Mouse (Mus musculus) heart, embryonic 12.5 days (tissue): ENCODE data around the gene Accs. TPM values are rescaled to one million over a fixed set of nuclear protein-coding genes. Genes with fewer than 3 reads are reported as not detected.

Source experiments
- ATAC-seq: fragments of 200-750 bp; cut with Nextera tagmentation; 2 replicates; pipeline ENCODE4 v1.8.0; 2017; ENCODE audit warnings: moderate TSS enrichment, moderate library complexity; ENCODE audit not compliant: insufficient number of reproducible peaks, low FRiP score
- H3K27ac ChIP-seq: fragments of 300-500 bp; sonication (generic); 2 replicates; pipeline ENCODE4 v1.5.1; 2016; ENCODE audit warnings: mild to moderate bottlenecking, moderate library complexity; ENCODE audit not compliant: poor library complexity, severe bottlenecking
- H3K27me3 ChIP-seq: fragments of 300-500 bp; sonication (generic); replicated peaks from 2 replicates; pipeline ENCODE4 v1.6.1; 2016; ENCODE audit warnings: mild to moderate bottlenecking, moderate library complexity
- H3K36me3 ChIP-seq: fragments of 300-500 bp; sonication (generic); 2 replicates; pipeline ENCODE4 v1.6.1; 2016; ENCODE audit warnings: mild to moderate bottlenecking, moderate library complexity
- H3K4me1 ChIP-seq: fragments of 300-500 bp; sonication (generic); replicated peaks from 2 replicates; pipeline ENCODE4 v1.6.1; 2016; ENCODE audit warnings: mild to moderate bottlenecking
- H3K4me2 ChIP-seq: fragments of 300-500 bp; sonication (generic); 2 replicates; pipeline ENCODE4 v1.6.1; 2016; ENCODE audit warnings: mild to moderate bottlenecking, moderate library complexity
- H3K4me3 ChIP-seq: fragments of 300-500 bp; sonication (generic); 2 replicates; pipeline ENCODE4 v1.5.1; 2016; ENCODE audit warnings: mild to moderate bottlenecking
- H3K9ac ChIP-seq: fragments of 300-500 bp; sonication (generic); 2 replicates; pipeline ENCODE4 v1.6.1; 2016; ENCODE audit warnings: mild to moderate bottlenecking, moderate library complexity
- H3K9me3 ChIP-seq: fragments of 300-500 bp; sonication (generic); replicated peaks from 2 replicates; pipeline ENCODE4 v1.6.1; 2016; ENCODE audit warnings: mild to moderate bottlenecking, moderate library complexity
- WGBS: fragments of 180-500 bp; shearing (Covaris S2); methylation state at CpG from one replicate; pipeline ENCODE4 v1.1.7; 2016; 5-methylcytosine and 5-hydroxymethylcytosine counted together
- polyA plus RNA-seq: library from polyadenylated mRNA; unstranded; fragments of >200 nt; fragmentation: Nextera tagmentation; extraction: Ambion mirVana; gene quantifications from 2 replicates; pipeline ENCODE4 v1.2.1, GENCODE M21; 2016

The Accs gene
- polyA plus RNA-seq, 1 experiment from 2014 or later: 6.6 TPM

GRCm38 (mm10) chr2:93791516-93792499 is 57.9 kb downstream of the Accs start:
- Histone ChIP-seq H3K4me1 (peaks cover 15% of the 10 kb centered on the region), H3K4me3 (no peak overlapping the region), H3K36me3 (peaks cover 60% of the 10 kb centered on the region), H3K9ac (peak overlapping the region; percentile 31; the same call in 1 of the 2 replicates), H3K27me3 (no peaks in the 10 kb centered on the region), H3K9me3 (no peaks in the 10 kb centered on the region), H3K27ac (peak overlapping the region; percentile 50), H3K4me2 (no peak overlapping the region)
- 46% methylated on average over 13 of the region's 13 CpGs for WGBS
- ATAC-seq: peak; percentile 78

GRCm38 (mm10) chr2:93790798-93791345 is 58.9 kb downstream of the Accs start:
- Histone ChIP-seq H3K4me1 (peaks cover 15% of the 10 kb centered on the region), H3K36me3 (peaks cover 58% of the 10 kb centered on the region), H3K9ac (no peak overlapping the region), H3K9me3 (no peaks in the 10 kb centered on the region), H3K27ac (peak overlapping the region; percentile 23; the same call in 1 of the 2 replicates), H3K27me3 (no peaks in the 10 kb centered on the region), H3K4me3 (no peak overlapping the region), H3K4me2 (no peak overlapping the region)
- no peak for ATAC-seq
- 80% methylated on average over 4 of the region's 4 CpGs for WGBS

DNA sequence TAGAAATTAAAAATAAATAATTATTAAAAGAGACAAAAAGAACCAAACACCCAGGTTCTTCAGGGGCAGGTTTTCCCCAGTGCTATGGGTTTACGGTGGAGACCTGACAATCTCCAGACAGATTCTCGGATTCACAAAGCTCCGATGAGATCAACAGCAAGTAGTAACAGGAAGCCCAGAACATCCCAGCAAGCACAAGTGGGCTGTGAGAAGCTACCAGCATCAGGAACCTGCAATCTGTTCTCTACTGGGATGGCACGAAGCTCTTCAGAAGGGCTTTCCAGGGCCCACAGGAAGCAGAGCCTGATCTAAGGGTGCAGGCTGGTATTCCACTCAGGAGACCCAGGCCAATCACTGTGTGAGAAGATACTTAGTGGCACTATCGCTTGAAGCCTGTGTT is 61.2 kb downstream of the Accs start:
- WGBS: 73% methylated on average over 5 of the region's 5 CpGs
- Histone ChIP-seq H3K27me3 (no peaks in the 10 kb centered on the region), H3K4me1 (peaks cover 15% of the 10 kb centered on the region), H3K9ac (no peak overlapping the region), H3K9me3 (no peaks in the 10 kb centered on the region), H3K27ac (no peak overlapping the region), H3K36me3 (peaks cover 39% of the 10 kb centered on the region), H3K4me3 (no peak overlapping the region), H3K4me2 (no peak overlapping the region)
- ATAC-seq: no peak

DNA sequence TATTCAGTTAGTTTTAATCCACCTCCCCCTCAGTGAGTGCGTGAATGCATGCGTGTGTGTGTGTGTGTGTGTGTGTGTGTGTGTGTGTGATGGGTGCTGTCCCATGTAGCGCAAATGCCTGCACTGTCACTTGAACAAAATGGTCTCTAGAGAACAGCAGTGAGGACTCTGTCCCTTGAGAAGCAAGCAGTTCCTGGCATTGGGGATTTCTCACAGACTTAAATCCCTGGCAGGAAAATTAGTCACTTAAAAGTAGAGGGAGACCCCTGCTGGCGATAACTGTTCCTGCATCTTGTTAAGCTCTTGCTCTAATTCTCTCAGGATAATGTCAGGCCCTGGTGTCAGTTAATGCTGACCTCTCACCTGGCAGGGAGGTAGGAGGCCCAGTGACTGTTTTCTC is 63.6 kb downstream of the Accs start:
- Histone ChIP-seq H3K27me3 (no peaks in the 10 kb centered on the region), H3K9ac (no peak overlapping the region), H3K27ac (no peak overlapping the region), H3K9me3 (no peaks in the 10 kb centered on the region), H3K36me3 (peaks cover 34% of the 10 kb centered on the region), H3K4me1 (peaks cover 6% of the 10 kb centered on the region), H3K4me3 (no peak overlapping the region), H3K4me2 (no peak overlapping the region)
- ATAC-seq: no peak
- 49% methylated on average over 4 of the region's 4 CpGs for WGBS

- no peak overlapping the region for H3K4me2 ChIP-seq
- H3K27ac ChIP-seq: no peak overlapping the region
- ATAC-seq: no peak
- WGBS: 47% methylated on average over 2 of the region's 2 CpGs
- H3K4me3 ChIP-seq: no peak overlapping the region
- no peaks in the 10 kb centered on the region for H3K9me3 ChIP-seq
- peaks cover 27% of the 10 kb centered on the region for H3K36me3 ChIP-seq
- no peaks in the 10 kb centered on the region for H3K27me3 ChIP-seq
- peak overlapping the region; percentile 23; the same call in 1 of the 2 replicates for H3K9ac ChIP-seq
- H3K4me1 ChIP-seq: peaks cover 9% of the 10 kb centered on the region
These were observed 64.3 kb downstream of the Accs start for GRCm38 (mm10) chr2:93785432-93785798.

DNA sequence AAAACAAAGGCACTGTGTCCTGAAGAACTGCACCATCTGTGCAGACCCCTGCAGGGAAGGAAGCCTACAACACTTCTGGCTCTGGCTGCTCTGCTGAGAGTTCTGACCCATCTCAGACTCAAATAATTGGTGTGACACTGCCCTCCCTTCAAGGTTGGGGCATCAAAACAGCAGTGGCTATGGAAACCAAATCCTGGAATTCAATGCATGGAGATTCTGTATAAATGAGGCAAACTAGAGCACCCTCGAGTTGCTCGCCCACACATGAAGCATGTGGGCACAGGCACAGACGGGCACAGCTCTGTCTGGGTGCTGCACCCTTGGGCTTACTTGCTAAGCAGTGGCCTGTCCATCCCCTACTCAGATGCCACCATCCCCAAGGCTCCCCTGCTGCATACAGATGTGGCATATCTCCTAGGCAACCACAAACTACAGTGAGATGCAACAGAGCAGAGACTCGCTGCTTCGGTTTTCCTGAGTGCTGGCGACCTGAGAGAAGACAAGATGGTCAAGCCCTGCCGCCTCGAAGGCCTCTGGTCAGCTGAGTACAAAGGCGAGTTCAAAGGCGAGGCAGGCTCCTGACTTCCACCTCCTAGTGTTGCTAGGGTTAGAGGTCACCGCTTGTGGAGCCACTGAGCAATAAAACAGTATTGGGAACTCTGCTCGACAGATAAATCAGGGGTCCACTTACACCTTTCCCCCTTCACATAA is 64.9 kb downstream of the Accs start:
- H3K27me3 ChIP-seq: no peaks in the 10 kb centered on the region
- no peak for ATAC-seq
- 57% methylated on average over 12 of the region's 12 CpGs for WGBS
- H3K36me3 ChIP-seq: peaks cover 22% of the 10 kb centered on the region
- peaks cover 14% of the 10 kb centered on the region for H3K4me1 ChIP-seq
- H3K9me3 ChIP-seq: no peaks in the 10 kb centered on the region
- no peak overlapping the region for H3K27ac ChIP-seq
- H3K4me2 ChIP-seq: no peak overlapping the region
- H3K4me3 ChIP-seq: no peak overlapping the region
- peak overlapping the region; percentile 23; the same call in 1 of the 2 replicates for H3K9ac ChIP-seq

DNA sequence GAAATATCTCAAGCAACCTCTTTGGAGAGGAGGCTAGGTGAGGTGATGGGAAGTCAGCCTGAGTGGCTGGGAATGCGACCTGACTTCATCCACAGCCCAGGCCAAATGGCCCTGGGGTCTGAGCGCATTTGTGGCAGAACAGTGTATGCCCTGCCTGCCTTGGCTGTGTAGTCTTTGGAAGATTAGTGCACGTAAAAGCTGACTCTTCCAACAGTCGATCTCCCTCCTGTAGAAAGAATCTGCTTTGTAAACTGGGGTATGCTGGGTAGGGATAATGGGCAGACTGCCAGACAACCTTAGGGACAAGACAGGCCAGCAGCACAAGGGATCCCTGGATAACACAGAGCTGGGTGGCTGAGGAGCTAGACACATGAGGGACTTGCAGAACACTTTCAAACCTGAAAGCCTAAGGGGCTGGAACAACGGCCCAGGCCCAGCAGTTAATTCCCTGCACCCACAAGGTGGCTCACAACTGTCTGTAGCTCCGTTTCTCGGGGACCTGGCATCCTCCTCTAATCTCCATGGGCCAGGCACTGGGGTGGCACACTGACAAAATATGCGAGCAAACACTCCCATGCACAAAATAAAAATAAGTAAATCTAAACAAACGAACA is 65.7 kb downstream of the Accs start:
- Histone ChIP-seq H3K4me2 (no peak overlapping the region), H3K9me3 (no peaks in the 10 kb centered on the region), H3K9ac (no peak overlapping the region), H3K36me3 (peaks cover 15% of the 10 kb centered on the region), H3K4me3 (no peak overlapping the region), H3K27ac (no peak overlapping the region), H3K27me3 (no peaks in the 10 kb centered on the region), H3K4me1 (peaks cover 23% of the 10 kb centered on the region)
- no peak for ATAC-seq
- WGBS: 72% methylated on average over 9 of the region's 9 CpGs

Other genes with a start within 250 kb of the Accs start
- gene Alx4, start 207.6 kb downstream of the Accs start, polyA plus RNA-seq: 0.15 and 0.17 TPM in 2 replicates
- 79.8 and 87.2 TPM in 2 replicates for gene Ext2, start 27.4 kb downstream of the Accs start, polyA plus RNA-seq
- gene Accsl, start 19.2 kb upstream of the Accs start, polyA plus RNA-seq: not detected in 2 replicates
- 5.9 and 6.9 TPM in 2 replicates for gene Gm13889, start 107.3 kb upstream of the Accs start, polyA plus RNA-seq
- not detected in 2 replicates for gene Gm27027, start 146.4 kb upstream of the Accs start, polyA plus RNA-seq
- 60.3 and 63.1 TPM in 2 replicates for gene Alkbh3, start 160.9 kb upstream of the Accs start, polyA plus RNA-seq